Mouse (Mus musculus) myocyte (in vitro differentiated cells): ENCODE measurements around the gene Heg1.

Experiments used
- MAX ChIP-seq: IDR thresholded peaks from one replicate; pipeline ENCODE4 v1.6.1; 2011; ENCODE audit warnings: low read depth, mild to moderate bottlenecking, control low read depth
- MYOG ChIP-seq, 3 experiments: IDR thresholded peaks; one replicate each; pipeline ENCODE4 v1.6.1; 2011; ENCODE audit warnings: control low read depth in 2 of 3, low read depth in 2 of 3, mild to moderate bottlenecking in 2 of 3; ENCODE audit not compliant: insufficient read length in 2 of 3, control insufficient read depth in 1 of 3, insufficient read depth in 1 of 3
- POLR2A ChIP-seq: IDR thresholded peaks from one replicate; pipeline ENCODE4 v1.6.1; 2011; ENCODE audit warnings: low read depth, mild to moderate bottlenecking, control low read depth, moderate library complexity; ENCODE audit not compliant: insufficient read length
- POLR2AphosphoS2 ChIP-seq: IDR thresholded peaks from one replicate; pipeline ENCODE4 v1.6.1; 2011; ENCODE audit warnings: low read depth, control low read depth; ENCODE audit not compliant: insufficient read length

DNA sequence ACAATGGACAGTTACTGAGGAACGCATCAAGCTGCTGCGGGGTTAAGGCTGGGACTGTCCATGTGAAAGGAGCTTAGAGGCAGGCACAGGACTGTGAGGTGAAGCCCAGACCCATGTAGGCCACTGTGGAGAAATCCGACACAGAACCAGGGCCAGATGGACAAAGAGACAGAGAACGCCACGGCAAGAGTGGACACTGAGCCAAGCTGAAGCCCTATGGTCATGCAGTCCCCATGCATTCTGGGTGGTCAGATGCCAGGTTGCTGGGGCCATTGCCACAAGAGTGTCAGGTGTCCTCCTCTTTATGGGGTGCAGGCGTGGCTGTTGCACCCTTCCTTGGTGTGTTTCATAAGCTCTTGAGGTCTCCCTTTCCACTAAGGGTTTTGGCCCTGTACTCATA lies 49.7 kb downstream of the Heg1 start:
- TF ChIP-seq POLR2A: no peak
- TF ChIP-seq POLR2AphosphoS2: no peak
- TF ChIP-seq MAX: no peak
- TF ChIP-seq MYOG (IDR thresholded peaks at IDR 0.05; ENCODE audit: control insufficient read depth in 1 of 3, insufficient read depth in 1 of 3, insufficient read length in 2 of 3, low read depth in 2 of 3): no peak
